ENCODE assay signal across 8 mouse cellular contexts in genomic region chr3:37379930-37380881, GRCm38 (mm10). TPM values are rescaled to one million over a fixed set of nuclear protein-coding genes. Genes with fewer than 3 reads are reported as not detected.
A peak's percentile ranks its signal among the peaks of the same experiment; 100 is the strongest.
DNase-seq lines count a peak whose midpoint lies in the region; ATAC-seq and TF ChIP-seq lines count a peak whose summit lies in the region.

No protein-coding gene starts in this region.

- 67% methylated on average over 18 of the region's 18 CpGs for WGBS in embryonic facial prominence, embryonic 13.5 days
- 74% methylated on average over 18 of the region's 18 CpGs for WGBS in embryonic facial prominence, embryonic 10.5 days
- WGBS in neural tube, embryonic 13.5 days, result 76% methylated on average over 18 of the region's 18 CpGs
- 47% methylated on average over 18 of the region's 18 CpGs for whole genome bisulfite sequencing in lung, embryonic 14.5 days

- no peaks in the 10 kb centered on the region for H3K27me3 ChIP-seq in embryonic facial prominence, embryonic 13.5 days
- no peaks in the 10 kb centered on the region for H3K27me3 ChIP-seq in embryonic facial prominence, embryonic 10.5 days (replicated peaks; ENCODE audit: low read depth, poor library complexity, severe bottlenecking)
- H3K27me3 ChIP-seq in neural tube, embryonic 13.5 days, result no peaks in the 10 kb centered on the region
- H3K27me3 ChIP-seq in lung, embryonic 14.5 days (ENCODE audit: insufficient read depth, low read length), result no peaks in the 10 kb centered on the region

- no peaks in the 10 kb centered on the region for H3K9me3 ChIP-seq in embryonic facial prominence, embryonic 13.5 days
- H3K9me3 ChIP-seq in embryonic facial prominence, embryonic 10.5 days, result no peaks in the 10 kb centered on the region
- no peaks in the 10 kb centered on the region for H3K9me3 ChIP-seq in neural tube, embryonic 13.5 days
- H3K9me3 ChIP-seq in lung, embryonic 14.5 days (ENCODE audit: low read depth, low read length), result no peaks in the 10 kb centered on the region

- ATAC-seq in embryonic facial prominence, embryonic 13.5 days (ENCODE audit: insufficient number of reproducible peaks, insufficient read depth, low FRiP score, low TSS enrichment, low read depth), result no peak
- no peak for ATAC-seq in neural tube, embryonic 13.5 days (ENCODE audit: low read depth)
- ATAC-seq in lung, embryonic 14.5 days (ENCODE audit: insufficient read depth), result peak; percentile 21

- DNase-seq in embryonic facial prominence, embryonic 10.5 days (ENCODE audit: low spot score), result no peak
- DNase-seq in neural tube, embryonic 10.5 days (ENCODE audit: extremely low spot score, low spot score), result no peak
- DNase-seq in gonadal fat pad, adult 2 months (ENCODE audit: low read depth), result peak; percentile 45
- DNase-seq in lung, embryonic 14.5 days, result peak; percentile 84
- no peak for DNase-seq in yolk sac, embryonic 10.5 days (ENCODE audit: low spot score)
- no peak for DNase-seq in spleen, adult 12 weeks (ENCODE audit: low spot score)

- no peak overlapping the region for H3K4me3 ChIP-seq in embryonic facial prominence, embryonic 13.5 days
- no peak overlapping the region for H3K4me3 ChIP-seq in embryonic facial prominence, embryonic 10.5 days
- H3K4me3 ChIP-seq in neural tube, embryonic 13.5 days, result no peak overlapping the region
- H3K4me3 ChIP-seq in lung, embryonic 14.5 days (ENCODE audit: low read depth, low read length), result no peak overlapping the region

- H3K27ac ChIP-seq in embryonic facial prominence, embryonic 13.5 days, result peak overlapping the region; percentile 81
- H3K27ac ChIP-seq in embryonic facial prominence, embryonic 10.5 days (replicated peaks), result no peak overlapping the region
- H3K27ac ChIP-seq in neural tube, embryonic 13.5 days (replicated peaks), result peak overlapping the region; percentile 56
- peak overlapping the region; percentile 86 for H3K27ac ChIP-seq in lung, embryonic 14.5 days (ENCODE audit: low read depth)

- H3K4me1 ChIP-seq in embryonic facial prominence, embryonic 13.5 days, result peaks cover 51% of the 10 kb centered on the region
- H3K4me1 ChIP-seq in embryonic facial prominence, embryonic 10.5 days, result peaks cover 13% of the 10 kb centered on the region
- 0 out of 2 replicates have a peak, but pooled peaks cover 7% of the 10 kb centered on the region for H3K4me1 ChIP-seq in neural tube, embryonic 13.5 days (replicated peaks)
- H3K4me1 ChIP-seq in lung, embryonic 14.5 days (ENCODE audit: insufficient read depth), result peaks cover 16% of the 10 kb centered on the region; the same call in 1 of the 2 replicates

- H3K9ac ChIP-seq in embryonic facial prominence, embryonic 13.5 days, result no peak overlapping the region
- no peak overlapping the region for H3K9ac ChIP-seq in neural tube, embryonic 13.5 days
- H3K9ac ChIP-seq in lung, embryonic 14.5 days, result no peak overlapping the region

- no peaks in the 10 kb centered on the region for H3K36me3 ChIP-seq in embryonic facial prominence, embryonic 13.5 days
- H3K36me3 ChIP-seq in embryonic facial prominence, embryonic 10.5 days (replicated peaks), result no peaks in the 10 kb centered on the region
- no peaks in the 10 kb centered on the region for H3K36me3 ChIP-seq in neural tube, embryonic 13.5 days
- H3K36me3 ChIP-seq in lung, embryonic 14.5 days (ENCODE audit: insufficient read depth), result no peaks in the 10 kb centered on the region

- TF ChIP-seq CTCF in lung, embryonic 14.5 days (IDR thresholded peaks at IDR 0.05; ENCODE audit: low read depth), result no peak

- no peak overlapping the region for H3K4me2 ChIP-seq in embryonic facial prominence, embryonic 13.5 days
- no peak overlapping the region for H3K4me2 ChIP-seq in neural tube, embryonic 13.5 days
- 0 out of 2 replicates have a peak overlapping the region, but pooled peaks have one; percentile 13 for H3K4me2 ChIP-seq in lung, embryonic 14.5 days

RNA-seq across cellular contexts. Expression of gene Fgf2, which starts 32.1 kb away (rescaled TPM):
- polyA plus RNA-seq in embryonic facial prominence, embryonic 13.5 days (2015; fragmentation: Nextera tagmentation; extraction: Ambion mirVana), result 4.7 and 4.8 TPM in 2 replicates
- 0.36 and 0.41 TPM in 2 replicates for polyA plus RNA-seq in embryonic facial prominence, embryonic 10.5 days (2016; fragmentation: Nextera tagmentation; extraction: Ambion mirVana)
- polyA plus RNA-seq in neural tube, embryonic 13.5 days (2015; fragmentation: Nextera tagmentation; extraction: Ambion mirVana), result 0.74 and 0.88 TPM in 2 replicates
- 5.2 and 9.8 TPM in 2 replicates for polyA plus RNA-seq in gonadal fat pad, adult 2 months (2012; rRNA removed)
- 2.9 and 4.1 TPM in 2 replicates for polyA plus RNA-seq in lung, embryonic 14.5 days (2014; fragmentation: Nextera tagmentation; extraction: Ambion mirVana)

RNA-seq across cellular contexts. Expression of gene Spata5, which starts 39.5 kb away (rescaled TPM):
- 42.8 and 47.0 TPM in 2 replicates for polyA plus RNA-seq in embryonic facial prominence, embryonic 13.5 days (2015; fragmentation: Nextera tagmentation; extraction: Ambion mirVana)
- 49.8 and 51.7 TPM in 2 replicates for polyA plus RNA-seq in embryonic facial prominence, embryonic 10.5 days (2016; fragmentation: Nextera tagmentation; extraction: Ambion mirVana)
- 32.6 and 35.7 TPM in 2 replicates for polyA plus RNA-seq in neural tube, embryonic 13.5 days (2015; fragmentation: Nextera tagmentation; extraction: Ambion mirVana)
- 2.9 and 3.9 TPM in 2 replicates for polyA plus RNA-seq in gonadal fat pad, adult 2 months (2012; rRNA removed)
- polyA plus RNA-seq in lung, embryonic 14.5 days (2014; fragmentation: Nextera tagmentation; extraction: Ambion mirVana), result 36.9 and 42.0 TPM in 2 replicates

RNA-seq across cellular contexts. Expression of gene Nudt6, which starts 39.8 kb away (rescaled TPM):
- 4.7 and 6.5 TPM in 2 replicates for polyA plus RNA-seq in embryonic facial prominence, embryonic 13.5 days (2015; fragmentation: Nextera tagmentation; extraction: Ambion mirVana)
- polyA plus RNA-seq in embryonic facial prominence, embryonic 10.5 days (2016; fragmentation: Nextera tagmentation; extraction: Ambion mirVana), result 3.6 and 4.2 TPM in 2 replicates
- 6.4 and 8.9 TPM in 2 replicates for polyA plus RNA-seq in neural tube, embryonic 13.5 days (2015; fragmentation: Nextera tagmentation; extraction: Ambion mirVana)
- 18.1 and 18.7 TPM in 2 replicates for polyA plus RNA-seq in gonadal fat pad, adult 2 months (2012; rRNA removed)
- polyA plus RNA-seq in lung, embryonic 14.5 days (2014; fragmentation: Nextera tagmentation; extraction: Ambion mirVana), result 4.6 and 7.4 TPM in 2 replicates

Comparison
In these comparisons a context has a peak if more than half of its experiments do, and no peak if none do; other contexts are left out.
1. DNase-seq: peak in gonadal fat pad, adult 2 months (single experiment) and lung, embryonic 14.5 days (single experiment); none in embryonic facial prominence, embryonic 10.5 days (single experiment), neural tube, embryonic 10.5 days (single experiment), yolk sac, embryonic 10.5 days (single experiment) and spleen, adult 12 weeks (single experiment).